Mouse (Mus musculus) heart, embryonic 13.5 days (tissue): ENCODE measurements around the gene Smpdl3b. TPM values are rescaled to one million over a fixed set of nuclear protein-coding genes. Genes with fewer than 3 reads are reported as not detected.
A peak's percentile ranks its signal among the peaks of the same experiment; 100 is the strongest.
"Not testable (repeated sequence)": the region's sequence is repeated elsewhere in the genome, so short reads cannot be mapped to it uniquely, and the experiment has no call there.

Source experiments
- ATAC-seq: fragments of 200-750 bp; cut with Nextera tagmentation; 2 replicates; pipeline ENCODE4 v1.8.0; 2017; ENCODE audit warnings: moderate TSS enrichment; ENCODE audit not compliant: insufficient number of reproducible peaks, low FRiP score, low TSS enrichment; ENCODE audit errors: extremely low read depth
- H3K27ac ChIP-seq: fragments of 300-500 bp; sonication (generic); replicated peaks from 2 replicates; pipeline ENCODE4 v1.5.1; 2015; ENCODE audit warnings: moderate library complexity, mild to moderate bottlenecking, inconsistent platforms
- H3K27me3 ChIP-seq: fragments of 300-500 bp; sonication (generic); replicated peaks from 2 replicates; pipeline ENCODE4 v1.6.1; 2015; ENCODE audit warnings: mild to moderate bottlenecking, inconsistent platforms
- H3K36me3 ChIP-seq: fragments of 300-500 bp; sonication (generic); 2 replicates; pipeline ENCODE4 v1.6.1; 2015; ENCODE audit warnings: mild to moderate bottlenecking, inconsistent platforms
- H3K4me1 ChIP-seq: fragments of 300-500 bp; sonication (generic); 2 replicates; pipeline ENCODE4 v1.6.1; 2015; ENCODE audit warnings: inconsistent platforms
- H3K4me2 ChIP-seq: fragments of 300-500 bp; sonication (generic); 2 replicates; pipeline ENCODE4 v1.6.1; 2015; ENCODE audit warnings: inconsistent platforms, mild to moderate bottlenecking, moderate library complexity
- H3K4me3 ChIP-seq: fragments of 300-500 bp; sonication (generic); 2 replicates; pipeline ENCODE4 v1.5.1; 2015; ENCODE audit warnings: moderate library complexity, mild to moderate bottlenecking, inconsistent platforms
- H3K9ac ChIP-seq: fragments of 300-500 bp; sonication (generic); 2 replicates; pipeline ENCODE4 v1.6.1; 2015; ENCODE audit warnings: inconsistent platforms, mild to moderate bottlenecking, moderate library complexity
- H3K9me3 ChIP-seq: fragments of 300-500 bp; sonication (generic); 2 replicates; pipeline ENCODE4 v1.6.1; 2016; ENCODE audit warnings: inconsistent platforms
- WGBS: fragments of 180-500 bp; shearing (Covaris S2); methylation state at CpG from one replicate; pipeline ENCODE4 v1.1.7; 2015; ENCODE audit warnings: mixed read lengths; 5-methylcytosine and 5-hydroxymethylcytosine counted together
- polyA plus RNA-seq: library from polyadenylated mRNA; unstranded; fragments of >200 nt; fragmentation: Nextera tagmentation; extraction: Ambion mirVana; gene quantifications from 2 replicates; pipeline ENCODE4 v1.2.1, GENCODE M21; 2015

Gene Smpdl3b
- polyA plus RNA-seq, 1 experiment from 2014 or later, result 6.1 TPM

GRCm38 (mm10) chr4:132778562-132779201, 21.6 kb upstream of the Smpdl3b start:
- H3K9ac ChIP-seq, result no peak overlapping the region
- no peak for ATAC-seq
- no peak overlapping the region for H3K27ac ChIP-seq
- no peak overlapping the region for H3K4me3 ChIP-seq
- no peak overlapping the region for H3K4me2 ChIP-seq
- H3K36me3 ChIP-seq, result peaks cover 67% of the 10 kb centered on the region
- no peaks in the 10 kb centered on the region for H3K9me3 ChIP-seq
- no peaks in the 10 kb centered on the region for H3K4me1 ChIP-seq
- H3K27me3 ChIP-seq, result no peaks in the 10 kb centered on the region
- 91% methylated on average over 6 of the region's 6 CpGs for WGBS

GRCm38 (mm10) chr4:132776764-132777163, 19.7 kb upstream of the Smpdl3b start:
- Histone ChIP-seq H3K27ac (no peak overlapping the region), H3K4me3 (no peak overlapping the region), H3K9ac (no peak overlapping the region), H3K27me3 (no peaks in the 10 kb centered on the region), H3K36me3 (peaks cover 86% of the 10 kb centered on the region), H3K4me2 (no peak overlapping the region), H3K4me1 (no peaks in the 10 kb centered on the region), H3K9me3 (no peaks in the 10 kb centered on the region)
- 82% methylated on average over 5 of the region's 5 CpGs for whole genome bisulfite sequencing
- no peak for ATAC-seq

GRCm38 (mm10) chr4:132774905-132775304, 17.9 kb upstream of the Smpdl3b start:
- no peaks in the 10 kb centered on the region for H3K27me3 ChIP-seq
- no peak overlapping the region for H3K27ac ChIP-seq
- no peaks in the 10 kb centered on the region for H3K9me3 ChIP-seq
- H3K4me3 ChIP-seq, result no peak overlapping the region
- peaks cover 98% of the 10 kb centered on the region for H3K36me3 ChIP-seq
- 77% methylated on average over 3 of the region's 3 CpGs for WGBS
- H3K9ac ChIP-seq, result no peak overlapping the region
- ATAC-seq, result no peak
- no peaks in the 10 kb centered on the region for H3K4me1 ChIP-seq
- H3K4me2 ChIP-seq, result no peak overlapping the region

GRCm38 (mm10) chr4:132771776-132772175, 14.7 kb upstream of the Smpdl3b start:
- no peak overlapping the region for H3K4me2 ChIP-seq
- H3K9me3 ChIP-seq, result no peaks in the 10 kb centered on the region
- H3K36me3 ChIP-seq, result peaks cover 68% of the 10 kb centered on the region
- 87% methylated on average over 9 of the region's 9 CpGs for WGBS
- ATAC-seq, result no peak
- no peak overlapping the region for H3K4me3 ChIP-seq
- no peaks in the 10 kb centered on the region for H3K27me3 ChIP-seq
- H3K9ac ChIP-seq, result no peak overlapping the region
- H3K27ac ChIP-seq, result no peak overlapping the region
- H3K4me1 ChIP-seq, result peaks cover 13% of the 10 kb centered on the region

GRCm38 (mm10) chr4:132767914-132768876, 11.1 kb upstream of the Smpdl3b start, which contains the start of gene Rpa2:
TSS of gene Rpa2 (plus strand) at chr4:132768332.
- ATAC-seq, result peak; percentile 90
- Histone ChIP-seq H3K4me3 (peak within 1 kb of the TSS; percentile 93), H3K4me2 (peak within 1 kb of the TSS; percentile 90), H3K4me1 (peaks cover 13% of the 10 kb centered on the region), H3K9me3 (no peaks in the 10 kb centered on the region), H3K36me3 (peaks cover 32% of the 10 kb centered on the region), H3K9ac (peak within 1 kb of the TSS; percentile 92), H3K27me3 (no peaks in the 10 kb centered on the region), H3K27ac (peak within 1 kb of the TSS; percentile 84)
- WGBS, result under 1% methylated on average over 71 of the region's 71 CpGs

- not testable (repeated sequence) for H3K4me3 ChIP-seq, H3K36me3 ChIP-seq, H3K9me3 ChIP-seq, H3K27me3 ChIP-seq, H3K9ac ChIP-seq, H3K27ac ChIP-seq, H3K4me2 ChIP-seq, H3K4me1 ChIP-seq, ATAC-seq
- WGBS, result 77% methylated on average over 3 of the region's 3 CpGs
Observed at GRCm38 (mm10) chr4:132763125-132763524, 6.1 kb upstream of the Smpdl3b start.

GRCm38 (mm10) chr4:132762602-132763001, 5.5 kb upstream of the Smpdl3b start:
- H3K4me3 ChIP-seq, result no peak overlapping the region
- H3K4me1 ChIP-seq, result 0 out of 2 replicates have a peak, but pooled peaks cover 2% of the 10 kb centered on the region
- no peak for ATAC-seq
- H3K9me3 ChIP-seq, result no peaks in the 10 kb centered on the region
- no peaks in the 10 kb centered on the region for H3K36me3 ChIP-seq
- no peak overlapping the region for H3K27ac ChIP-seq
- H3K9ac ChIP-seq, result no peak overlapping the region
- H3K27me3 ChIP-seq, result peaks cover 7% of the 10 kb centered on the region
- H3K4me2 ChIP-seq, result no peak overlapping the region
- WGBS, result 66% methylated on average over 6 of the region's 6 CpGs

GRCm38 (mm10) chr4:132760296-132760695, 3.2 kb upstream of the Smpdl3b start:
- Histone ChIP-seq H3K9ac (no peak overlapping the region), H3K4me2 (no peak overlapping the region), H3K4me1 (peaks cover 9% of the 10 kb centered on the region; the same call in 1 of the 2 replicates), H3K4me3 (no peak overlapping the region), H3K27me3 (peaks cover 21% of the 10 kb centered on the region), H3K27ac (no peak overlapping the region), H3K9me3 (no peaks in the 10 kb centered on the region), H3K36me3 (no peaks in the 10 kb centered on the region)
- 60% methylated on average over 3 of the region's 3 CpGs for WGBS
- ATAC-seq, result no peak

- Histone ChIP-seq H3K36me3 (no peaks in the 10 kb centered on the region), H3K27me3 (peaks cover 25% of the 10 kb centered on the region), H3K9me3 (no peaks in the 10 kb centered on the region), H3K27ac (no peak overlapping the region), H3K4me1 (peaks cover 14% of the 10 kb centered on the region), H3K9ac (no peak overlapping the region; the same call in 1 of the 2 replicates), H3K4me2 (peak overlapping the region; percentile 79), H3K4me3 (peak overlapping the region; percentile 52; the same call in 1 of the 2 replicates)
- ATAC-seq, result no peak
- 62% methylated on average over 7 of the region's 7 CpGs for WGBS
Observed at GRCm38 (mm10) chr4:132757633-132758351, 740 bp upstream of the Smpdl3b start.

- H3K4me1 ChIP-seq, result peaks cover 15% of the 10 kb centered on the region
- no peaks in the 10 kb centered on the region for H3K9me3 ChIP-seq
- H3K36me3 ChIP-seq, result no peaks in the 10 kb centered on the region
- 39% methylated on average over 6 of the region's 6 CpGs for WGBS
- no peak overlapping the region for H3K27ac ChIP-seq
- peaks cover 22% of the 10 kb centered on the region for H3K27me3 ChIP-seq
- no peak overlapping the region for H3K4me3 ChIP-seq
- ATAC-seq, result no peak
- H3K9ac ChIP-seq, result no peak overlapping the region
- H3K4me2 ChIP-seq, result no peak overlapping the region
Observed at GRCm38 (mm10) chr4:132752992-132753391, 4.1 kb downstream of the Smpdl3b start.
